Mouse (Mus musculus) layer of hippocampus, postnatal 14 days (tissue): Measurements from ENCODE around the gene Nags. TPM values are rescaled to one million over a fixed set of nuclear protein-coding genes. Genes with fewer than 3 reads are reported as not detected.
"Not testable (repeated sequence)": the region's sequence is repeated elsewhere in the genome, so short reads cannot be mapped to it uniquely, and the experiment has no call there.

Experiments used
- DNase-seq, 2 experiments: peaks; one replicate each; pipeline ENCODE4 v3.0.0; 2021 to 2022; ENCODE audit warnings: low spot score in 2 of 2, mixed read lengths in 1 of 2
- total RNA-seq, 2 experiments: library from RNA; stranded (reverse); gene quantifications; 2 replicates each; pipeline ENCODE4 v1.2.3; 2021

Nags gene
- total RNA-seq, 2 experiments from 2014 or later, result not detected

DNA sequence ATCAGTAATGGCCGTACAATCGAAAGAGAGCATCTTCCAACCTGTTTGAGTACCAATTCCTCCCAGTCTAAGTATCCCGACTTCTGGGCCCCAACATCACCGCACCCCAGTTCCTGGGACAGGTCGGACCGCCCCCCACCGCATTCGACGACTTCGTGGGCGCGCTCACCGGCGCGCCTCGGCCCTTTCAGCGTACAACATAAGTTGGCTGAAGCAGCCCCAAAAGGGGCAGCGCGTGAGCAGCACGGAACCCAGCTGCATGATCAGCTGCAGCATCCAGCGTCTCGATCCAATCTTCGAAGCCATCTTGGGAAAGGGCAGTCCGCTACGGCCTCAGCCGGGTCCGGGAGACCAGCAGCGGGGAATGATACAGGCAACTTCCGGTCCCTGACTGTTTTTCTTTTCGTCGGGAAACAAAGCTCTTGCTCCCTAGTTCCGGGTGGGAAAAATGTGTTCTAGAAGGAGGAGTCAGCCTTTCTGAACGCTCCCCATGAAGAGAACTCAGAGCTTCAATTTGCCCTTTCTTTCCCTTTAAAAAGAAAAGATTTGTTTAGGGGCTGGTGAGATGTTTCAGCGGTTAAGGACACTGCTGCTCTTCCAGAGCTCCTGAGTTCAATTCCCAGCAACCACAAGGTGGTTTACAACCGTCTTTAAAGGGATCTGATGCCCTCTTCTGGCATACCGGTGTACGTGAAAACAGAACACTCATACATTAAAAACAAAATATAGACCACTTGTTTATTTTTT is 10.9 kb downstream of the Nags start, which contains the start of gene Tmem101:
Tmem101 (minus strand) TSS at position 366 of the 747 bp plus-strand sequence.
- peak; percentile 88 to 95 for DNase-seq

GRCm38 (mm10) chr11:102156786-102157089 is 11.4 kb downstream of the Nags start:
- no peak for DNase-seq

GRCm38 (mm10) chr11:102158024-102158423 is 12.7 kb downstream of the Nags start:
- not testable (repeated sequence) for DNase-seq

DNA sequence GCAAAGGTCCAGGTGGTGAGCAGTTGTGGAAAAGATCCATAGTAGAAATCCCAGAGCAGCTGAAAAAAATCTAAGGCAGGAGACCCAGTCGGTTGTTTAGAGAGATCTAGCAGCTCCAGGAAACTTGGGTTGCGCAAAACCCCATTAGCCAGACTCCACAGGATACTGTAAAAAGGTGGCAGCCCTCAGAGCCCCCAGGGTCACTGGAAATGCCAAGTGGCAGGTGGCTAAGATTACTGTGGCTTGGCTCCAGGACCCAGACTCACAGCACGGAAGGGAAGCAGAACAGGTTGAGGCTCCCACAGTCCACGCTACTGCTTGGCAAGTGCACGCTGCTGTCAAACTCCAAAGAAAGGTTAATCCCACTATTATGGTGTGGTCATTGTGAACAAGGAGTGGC is 14.5 kb downstream of the Nags start:
- no peak for DNase-seq

GRCm38 (mm10) chr11:102165971-102166722 is 20.8 kb downstream of the Nags start:
- peak; percentile 38 to 69 for DNase-seq

DNA sequence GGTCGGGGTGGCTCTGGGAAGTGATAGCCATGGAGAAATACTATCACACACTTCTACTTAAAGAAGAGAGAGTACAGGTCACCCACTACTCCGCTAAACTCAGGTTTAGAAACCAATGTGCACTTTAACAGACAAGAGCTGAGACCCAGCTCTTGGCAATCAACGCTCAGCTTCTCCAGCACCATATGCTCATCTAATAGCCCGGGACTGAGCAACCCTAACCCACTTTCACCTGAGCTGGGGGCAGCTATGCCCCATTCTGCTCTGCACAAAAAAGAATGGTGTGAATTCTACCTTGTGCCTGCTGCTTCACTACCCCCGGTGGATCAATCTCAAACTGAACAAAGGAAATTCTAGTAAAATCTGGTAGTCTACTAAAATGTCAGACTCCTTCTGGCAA is 22.2 kb downstream of the Nags start:
- DNase-seq, result no peak

DNA sequence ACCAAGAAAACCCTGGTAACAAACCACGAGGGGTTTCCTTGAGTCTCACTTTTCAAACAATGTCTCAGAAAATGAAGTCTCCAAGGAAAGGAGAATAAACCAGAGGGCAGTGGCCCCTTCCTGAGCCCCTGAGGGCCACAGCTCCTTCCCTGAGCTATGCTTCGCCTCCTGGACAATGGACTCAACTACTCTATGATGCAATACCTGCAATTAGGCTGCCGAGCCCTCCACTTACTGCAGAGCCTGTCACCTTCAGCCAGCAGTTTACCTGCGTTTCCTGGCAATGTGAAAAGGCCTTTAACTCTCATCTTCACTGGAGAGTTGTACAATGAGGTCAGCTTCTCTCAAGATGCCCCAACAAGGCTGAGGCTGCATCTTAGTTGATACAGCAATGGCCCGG is 23.4 kb downstream of the Nags start:
- DNase-seq, result no peak

- no peak for DNase-seq
Observed at GRCm38 (mm10) chr11:102179836-102180235, 34.5 kb downstream of the Nags start.

- DNase-seq, result no peak
Observed at GRCm38 (mm10) chr11:102184253-102184645, 38.9 kb downstream of the Nags start.

GRCm38 (mm10) chr11:102184646-102185495 is 39.6 kb downstream of the Nags start, which contains the start of gene Lsm12:
Lsm12 (minus strand) TSS chr11:102185296.
- DNase-seq, result peak; percentile 89 to 92

DNA sequence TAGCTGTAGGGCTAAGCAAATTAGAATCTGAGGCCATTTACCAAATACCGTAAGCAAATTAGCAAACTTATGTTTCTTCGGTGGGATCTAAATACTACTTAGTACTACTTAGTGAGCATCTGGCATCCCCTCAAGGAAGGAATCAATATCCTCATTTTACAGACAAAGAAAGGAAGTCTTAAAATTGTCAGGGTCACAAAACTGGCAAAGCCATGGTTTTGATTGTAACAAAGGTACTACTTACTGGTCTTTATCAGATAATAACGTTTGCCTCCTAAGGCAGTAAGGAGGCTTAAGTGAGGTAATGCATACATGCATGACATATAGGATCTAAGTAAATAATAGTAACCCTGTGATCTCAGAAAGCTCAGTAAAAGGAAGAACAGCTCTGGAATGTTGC is 40.4 kb downstream of the Nags start:
- DNase-seq, result no peak

- no peak for DNase-seq
Observed at GRCm38 (mm10) chr11:102186235-102186634, 40.9 kb downstream of the Nags start.

DNA sequence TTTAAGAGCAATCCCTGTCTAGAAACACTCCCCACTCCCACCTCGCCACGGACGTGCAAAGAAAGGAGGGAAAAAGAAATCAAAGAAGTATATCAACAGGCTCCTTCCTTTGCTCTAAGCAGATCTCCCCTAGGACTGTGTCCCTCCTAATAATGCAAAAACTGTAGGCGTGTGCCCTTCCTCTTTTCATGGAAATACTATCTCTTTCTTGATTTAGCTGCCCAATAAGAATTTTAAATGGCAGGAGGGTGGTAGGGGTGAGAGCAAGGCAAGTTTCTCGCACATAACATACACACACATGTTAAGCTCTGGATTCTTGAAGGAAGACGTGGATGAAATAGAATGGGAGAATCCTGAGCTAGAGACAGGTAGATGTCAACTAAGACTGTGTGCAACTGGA is 43.7 kb downstream of the Nags start:
- no peak for DNase-seq

- DNase-seq, result peak; percentile 83 to 91
Observed at GRCm38 (mm10) chr11:102189461-102190436, 44.4 kb downstream of the Nags start, which contains the start of gene G6pc3. G6pc3 (plus strand) TSS chr11:102189620.

DNA sequence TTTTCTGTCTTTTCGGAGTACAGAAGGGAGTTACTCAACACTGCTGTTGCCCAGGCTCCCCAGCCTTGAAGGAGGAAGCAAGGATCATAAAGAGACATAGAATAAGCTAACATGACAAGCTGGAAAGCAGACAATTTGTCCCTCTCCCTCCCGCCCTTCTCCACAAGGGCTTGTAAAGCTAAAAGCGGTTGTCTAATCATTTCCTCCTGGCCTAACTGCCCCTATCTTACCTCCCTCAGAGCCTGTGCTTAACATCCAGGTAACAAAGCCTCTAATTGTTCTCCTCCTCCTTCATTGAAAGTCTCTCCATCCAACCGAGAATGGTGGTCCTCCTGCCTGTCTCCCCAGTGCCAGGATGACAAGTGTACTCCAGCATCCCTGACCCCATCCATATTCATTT is 45.5 kb downstream of the Nags start:
- no peak for DNase-seq

DNA sequence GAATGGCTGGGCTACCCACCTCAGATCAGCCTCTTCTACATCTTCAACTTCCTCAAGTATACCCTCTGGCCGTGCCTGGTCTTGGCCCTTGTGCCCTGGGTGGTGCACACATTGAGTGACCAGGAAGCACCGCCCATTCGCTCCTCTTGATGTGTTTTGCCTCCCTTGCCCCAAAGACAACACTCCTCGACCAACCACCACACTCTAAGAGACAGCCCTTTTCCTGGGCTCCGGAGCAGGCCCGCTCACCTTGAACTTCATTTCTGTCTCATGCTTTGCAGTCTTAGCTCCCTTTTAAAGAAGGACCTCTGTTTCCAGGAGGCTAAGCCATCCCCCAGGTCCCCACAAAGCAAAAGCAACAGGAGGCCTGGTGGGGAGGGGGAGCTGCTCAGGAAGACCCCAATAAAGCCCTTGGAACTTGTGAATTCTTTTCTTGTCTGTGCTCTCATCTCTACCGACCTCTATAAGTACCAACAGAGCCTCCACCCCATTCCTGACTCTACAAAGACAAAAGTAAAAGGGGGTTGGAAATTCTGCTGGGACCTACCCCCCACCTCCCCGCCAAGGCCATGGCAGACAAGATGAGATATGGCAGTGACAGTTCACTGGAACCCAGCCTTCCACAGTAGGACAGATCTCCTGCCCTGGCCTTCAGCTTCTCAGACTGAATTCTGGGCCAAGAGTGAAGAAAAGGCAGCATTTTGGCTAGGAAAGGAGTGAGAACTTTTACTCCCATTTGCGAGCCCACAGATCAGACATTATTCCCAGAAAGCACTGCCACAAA is 48.5 kb downstream of the Nags start:
- DNase-seq, result no peak

GRCm38 (mm10) chr11:102196018-102196797 is 50.9 kb downstream of the Nags start:
- DNase-seq, result no peak

GRCm38 (mm10) chr11:102198245-102198644 is 52.9 kb downstream of the Nags start:
- DNase-seq, result no peak
